27 mouse cellular contexts compared by ENCODE assay signal in genomic region chr4:150676029-150676428, GRCm38 (mm10). TPM values are rescaled to one million over a fixed set of nuclear protein-coding genes. Genes with fewer than 3 reads are reported as not detected.
DNase-seq lines count a peak whose midpoint lies in the region; ATAC-seq lines count a peak whose summit lies in the region.
"Had no signal": no experiment of that assay in that cellular context is flagged by ENCODE, and none has a peak within 500 bp of the region (broad histone marks: within the 10 kb centered on the region; RNA-seq: fewer than 3 reads in every experiment).

No protein-coding gene starts in this region.

- DNase-seq in adrenal gland, adult (ENCODE audit: inconsistent age in 2 of 2, low spot score in 1 of 2), result peak; percentile 20 to 66
- no peak for DNase-seq in adrenal gland, postnatal 4 days (ENCODE audit: low spot score in 2 of 2)
- no peak for DNase-seq in intestine, embryonic 14.5 days (ENCODE audit: low spot score)
- DNase-seq in embryo, embryonic 10.5 days (ENCODE audit: low spot score), result peak; percentile 52
- DNase-seq in right cerebral cortex, postnatal 14 days, result no peak
- no peak for DNase-seq in heart, adult 11 months
- DNase-seq: cerebellum, adult 8-10 months; forebrain, postnatal 0 days; gastrocnemius, adult 2 months; heart, postnatal 14 days; kidney, postnatal 10 days; layer of hippocampus, postnatal 36 days; liver, postnatal 0 days; lung, postnatal 10 days; right cerebral cortex, adult 18-20 months; thymus, postnatal 14 days had no signal

- no peak for ATAC-seq in intestine, embryonic 14.5 days (replicated peaks; ENCODE audit: low FRiP score, low TSS enrichment, low read depth)
- no peak for ATAC-seq in intestine, embryonic 16.5 days
- ATAC-seq in neural tube, embryonic 13.5 days (ENCODE audit: low read depth), result peak; percentile 84
- ATAC-seq: activated CD4-positive, CD25-positive, alpha-beta regulatory T cell, adult 4 months; forebrain, postnatal 0 days; liver, postnatal 0 days; midbrain, embryonic 13.5 days had no signal

- H3K27ac ChIP-seq in intestine, embryonic 14.5 days (ENCODE audit: low read depth), result peak overlapping the region; percentile 44; the same call in 1 of the 2 replicates
- no peak overlapping the region for H3K27ac ChIP-seq in intestine, embryonic 16.5 days (ENCODE audit: low read length)
- peak overlapping the region; percentile 91 for H3K27ac ChIP-seq in neural tube, embryonic 13.5 days (replicated peaks)
- H3K27ac ChIP-seq: embryonic facial prominence, embryonic 13.5 days; gastrocnemius, adult 2 months; layer of hippocampus, adult 2 months; midbrain, embryonic 13.5 days had no signal

- 0 out of 2 replicates have a peak, but pooled peaks cover 1% of the 10 kb centered on the region for H3K9me3 ChIP-seq in intestine, embryonic 14.5 days (ENCODE audit: control insufficient read depth, low read length)
- no peaks in the 10 kb centered on the region for H3K9me3 ChIP-seq in intestine, embryonic 16.5 days (ENCODE audit: control insufficient read depth, low read length)
- H3K9me3 ChIP-seq in neural tube, embryonic 13.5 days, result 0 out of 2 replicates have a peak, but pooled peaks cover 3% of the 10 kb centered on the region
- H3K9me3 ChIP-seq: embryonic facial prominence, embryonic 13.5 days; G1E; midbrain, embryonic 13.5 days had no signal

- H3K4me2 ChIP-seq in intestine, embryonic 14.5 days (ENCODE audit: low read length), result no peak overlapping the region
- no peak overlapping the region for H3K4me2 ChIP-seq in intestine, embryonic 16.5 days (ENCODE audit: low read depth, low read length)
- no peak overlapping the region for H3K4me2 ChIP-seq in neural tube, embryonic 13.5 days
- H3K4me2 ChIP-seq: embryonic facial prominence, embryonic 13.5 days; heart, embryonic 12.5 days; midbrain, embryonic 13.5 days had no signal

- H3K27me3 ChIP-seq in intestine, embryonic 14.5 days (replicated peaks; ENCODE audit: control insufficient read depth, insufficient read depth, low read length), result no peaks in the 10 kb centered on the region
- no peaks in the 10 kb centered on the region; the same call in 1 of the 2 replicates for H3K27me3 ChIP-seq in intestine, embryonic 16.5 days (replicated peaks; ENCODE audit: control insufficient read depth, insufficient read depth, low read length)
- no peaks in the 10 kb centered on the region for H3K27me3 ChIP-seq in neural tube, embryonic 13.5 days
- H3K27me3 ChIP-seq: embryonic facial prominence, embryonic 13.5 days; heart, embryonic 12.5 days had no signal

- H3K4me3 ChIP-seq in intestine, embryonic 14.5 days (ENCODE audit: low read depth, low read length), result no peak overlapping the region
- H3K4me3 ChIP-seq in intestine, embryonic 16.5 days (ENCODE audit: low read length), result no peak overlapping the region
- H3K4me3 ChIP-seq in neural tube, embryonic 13.5 days, result no peak overlapping the region
- H3K4me3 ChIP-seq: embryonic facial prominence, embryonic 13.5 days; gastrocnemius, adult 2 months; heart, embryonic 12.5 days; layer of hippocampus, adult 2 months; midbrain, embryonic 13.5 days; myocyte had no signal

- H3K4me1 ChIP-seq in intestine, embryonic 14.5 days (replicated peaks; ENCODE audit: control insufficient read depth, insufficient read depth, low read length), result 0 out of 2 replicates have a peak, but pooled peaks cover 8% of the 10 kb centered on the region
- no peaks in the 10 kb centered on the region for H3K4me1 ChIP-seq in intestine, embryonic 16.5 days (ENCODE audit: control insufficient read depth, insufficient read depth, low read length)
- peaks cover 38% of the 10 kb centered on the region for H3K4me1 ChIP-seq in neural tube, embryonic 13.5 days (replicated peaks)
- H3K4me1 ChIP-seq: heart, embryonic 12.5 days had no signal

- no peaks in the 10 kb centered on the region for H3K36me3 ChIP-seq in intestine, embryonic 14.5 days (ENCODE audit: control insufficient read depth, insufficient read depth, low read length)
- no peaks in the 10 kb centered on the region for H3K36me3 ChIP-seq in intestine, embryonic 16.5 days (ENCODE audit: control insufficient read depth, insufficient read depth, low read length)
- no peaks in the 10 kb centered on the region for H3K36me3 ChIP-seq in neural tube, embryonic 13.5 days
- H3K36me3 ChIP-seq: embryonic facial prominence, embryonic 13.5 days; G1E; heart, embryonic 12.5 days; midbrain, embryonic 13.5 days had no signal

- no peak overlapping the region for H3K9ac ChIP-seq in intestine, embryonic 14.5 days (ENCODE audit: low read length)
- no peak overlapping the region for H3K9ac ChIP-seq in intestine, embryonic 16.5 days (ENCODE audit: low read depth, low read length)
- no peak overlapping the region for H3K9ac ChIP-seq in neural tube, embryonic 13.5 days
- H3K9ac ChIP-seq: embryonic facial prominence, embryonic 13.5 days; forebrain, postnatal 0 days; heart, embryonic 12.5 days; liver, postnatal 0 days; midbrain, embryonic 13.5 days had no signal

- WGBS in intestine, embryonic 14.5 days, result 18% methylated on average over 13 of the region's 13 CpGs
- WGBS in intestine, embryonic 16.5 days, result 39% methylated on average over 13 of the region's 13 CpGs
- WGBS in neural tube, embryonic 13.5 days, result 12% methylated on average over 13 of the region's 13 CpGs

RNA-seq across cellular contexts. Expression of gene Slc45a1, which starts 24.1 kb away (rescaled TPM):
- total RNA-seq in adrenal gland, postnatal 4 days (2021), result 1 to 10 TPM; 1.5 to 1.7 TPM
- 1.4 TPM in 2 replicates for polyA plus RNA-seq in intestine, embryonic 14.5 days (2014; fragmentation: Nextera tagmentation; extraction: Ambion mirVana)
- polyA plus RNA-seq in intestine, embryonic 16.5 days (2015; fragmentation: Nextera tagmentation; extraction: Ambion mirVana), result 0.93 and 1.0 TPM in 2 replicates
- 26.8 and 28.6 TPM in 2 replicates for polyA plus RNA-seq in neural tube, embryonic 13.5 days (2015; fragmentation: Nextera tagmentation; extraction: Ambion mirVana)
- total RNA-seq: gastrocnemius, adult 2 months; heart, postnatal 14 days; liver, adult 2 months; megakaryocyte, adult 5-6 weeks had no signal
- polyA plus RNA-seq: G1E; heart, embryonic 12.5 days; liver, adult 2 months; liver, postnatal 0 days; myocyte had no signal

Comparison
In these comparisons a context has a peak if more than half of its experiments do, and no peak if none do; other contexts are left out.
1. DNase-seq: peak in adrenal gland, adult (2 of 2) and embryo, embryonic 10.5 days (single experiment); none in adrenal gland, postnatal 4 days (0 of 2), intestine, embryonic 14.5 days (single experiment), right cerebral cortex, postnatal 14 days (single experiment) and heart, adult 11 months (single experiment).
2. RNA of gene Slc45a1, which starts 24.1 kb away (polyA plus RNA-seq): 26.8 to 28.6 TPM in neural tube, embryonic 13.5 days; 1.4 TPM in intestine, embryonic 14.5 days and 0.93 to 1.0 TPM in intestine, embryonic 16.5 days; every median in the first group is over 10 times any median in the second.